Mouse (Mus musculus) heart, embryonic 11.5 days (tissue): ENCODE results near the gene Ddx39. TPM values are rescaled to one million over a fixed set of nuclear protein-coding genes. Genes with fewer than 3 reads are reported as not detected.
A peak's percentile ranks its signal among the peaks of the same experiment; 100 is the strongest.

ENCODE experiments used
- ATAC-seq: fragments of 200-750 bp; cut with Nextera tagmentation; replicated peaks from 2 replicates; pipeline ENCODE4 v1.8.0; 2017; ENCODE audit warnings: moderate library complexity; ENCODE audit not compliant: insufficient number of reproducible peaks, low FRiP score, low TSS enrichment
- H3K27ac ChIP-seq: fragments of 300-500 bp; sonication (generic); 2 replicates; pipeline ENCODE4 v1.5.1; 2014; ENCODE audit warnings: mild to moderate bottlenecking, low read depth, low read length
- H3K27me3 ChIP-seq: fragments of 300-500 bp; sonication (generic); 2 replicates; pipeline ENCODE4 v1.6.1; 2014; ENCODE audit warnings: mild to moderate bottlenecking, low read length, mixed read lengths; ENCODE audit not compliant: control insufficient read depth, insufficient read depth
- H3K36me3 ChIP-seq: fragments of 300-500 bp; sonication (generic); 2 replicates; pipeline ENCODE4 v1.6.1; 2014; ENCODE audit warnings: mild to moderate bottlenecking, low read length, moderate library complexity, mixed read lengths; ENCODE audit not compliant: control insufficient read depth, insufficient read depth
- H3K4me1 ChIP-seq: fragments of 300-500 bp; sonication (generic); 2 replicates; pipeline ENCODE4 v1.6.1; 2014; ENCODE audit warnings: low read length; ENCODE audit not compliant: control insufficient read depth, insufficient read depth
- H3K4me2 ChIP-seq: fragments of 300-500 bp; sonication (generic); 2 replicates; pipeline ENCODE4 v1.6.1; 2014; ENCODE audit warnings: mild to moderate bottlenecking, moderate library complexity
- H3K4me3 ChIP-seq: fragments of 300-500 bp; sonication (generic); 2 replicates; pipeline ENCODE4 v1.5.1; 2014; ENCODE audit warnings: low read depth, low read length
- H3K9ac ChIP-seq: fragments of 300-500 bp; sonication (generic); 2 replicates; pipeline ENCODE4 v1.6.1; 2014; ENCODE audit warnings: mild to moderate bottlenecking, low read depth, low read length, moderate library complexity
- H3K9me3 ChIP-seq: fragments of 300-500 bp; sonication (generic); replicated peaks from 2 replicates; pipeline ENCODE4 v1.6.1; 2016; ENCODE audit warnings: low read length; ENCODE audit not compliant: control insufficient read depth
- WGBS: fragments of 180-500 bp; shearing (Covaris S2); extraction: QIAGEN DNeasy Blood & Tissue Kit; methylation state at CpG from one replicate; pipeline ENCODE4 v1.1.7; 2014; ENCODE audit not compliant: insufficient replicate concordance; 5-methylcytosine and 5-hydroxymethylcytosine counted together
- polyA plus RNA-seq: library from polyadenylated mRNA; unstranded; fragments of >200 nt; fragmentation: Nextera tagmentation; extraction: Ambion mirVana; gene quantifications from 2 replicates; pipeline ENCODE4 v1.2.1, GENCODE M21; 2014

Gene Ddx39
- polyA plus RNA-seq, 1 experiment from 2014 or later: 143 TPM

DNA sequence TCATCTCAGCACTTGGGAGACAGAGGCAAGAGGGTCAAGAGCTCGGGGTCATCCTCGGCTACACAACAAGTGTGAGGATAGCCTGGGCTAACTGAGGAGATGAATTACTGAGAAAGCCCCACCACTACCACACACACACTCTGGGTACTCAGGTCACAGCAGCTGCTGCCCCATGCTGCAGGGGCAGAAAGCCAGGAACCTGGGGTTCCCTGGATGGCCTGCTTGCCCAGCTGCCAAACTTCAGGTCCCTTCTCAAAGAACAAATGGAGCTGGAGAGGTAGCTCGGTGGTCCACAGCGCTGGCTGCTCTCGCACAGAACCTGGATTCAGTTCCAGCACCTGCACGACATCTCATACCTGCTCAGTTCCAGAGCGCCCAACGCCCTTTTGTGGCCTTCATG lies 49.1 kb downstream of the Ddx39 start:
- 94% methylated on average over 8 of the region's 8 CpGs for WGBS
- Histone ChIP-seq H3K9me3 (no peaks in the 10 kb centered on the region; the same call in 1 of the 2 replicates), H3K4me2 (no peak overlapping the region), H3K9ac (no peak overlapping the region), H3K4me1 (no peaks in the 10 kb centered on the region), H3K36me3 (no peaks in the 10 kb centered on the region), H3K4me3 (no peak overlapping the region), H3K27me3 (no peaks in the 10 kb centered on the region), H3K27ac (no peak overlapping the region)
- ATAC-seq: no peak

DNA sequence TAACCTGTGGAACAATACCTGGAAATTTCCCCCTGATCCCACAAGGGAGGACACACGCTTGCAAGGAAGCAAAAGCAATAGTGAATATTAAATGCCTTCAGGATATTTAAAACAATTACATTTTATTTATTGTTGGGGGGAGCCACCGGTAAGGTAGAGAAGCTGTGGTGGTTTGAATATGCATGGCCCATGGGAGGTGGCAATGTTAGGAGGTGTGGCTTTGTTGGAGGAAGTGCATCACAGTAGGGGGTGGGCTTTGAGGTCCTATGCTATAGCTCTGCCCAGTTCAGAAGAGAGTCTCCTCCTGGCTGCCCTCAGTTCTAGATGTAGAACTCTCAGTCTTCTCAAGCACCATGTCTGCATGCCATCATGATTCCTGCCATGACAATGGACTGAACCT lies 49.7 kb downstream of the Ddx39 start:
- ATAC-seq: no peak
- H3K4me1 ChIP-seq: no peaks in the 10 kb centered on the region
- H3K9me3 ChIP-seq: no peaks in the 10 kb centered on the region; the same call in 1 of the 2 replicates
- WGBS: 76% methylated on average over 2 of the region's 2 CpGs
- H3K27me3 ChIP-seq: no peaks in the 10 kb centered on the region
- H3K27ac ChIP-seq: no peak overlapping the region
- no peak overlapping the region for H3K9ac ChIP-seq
- H3K4me3 ChIP-seq: no peak overlapping the region
- no peaks in the 10 kb centered on the region for H3K36me3 ChIP-seq
- no peak overlapping the region for H3K4me2 ChIP-seq

- no peak for ATAC-seq
- no peak overlapping the region for H3K4me2 ChIP-seq
- no peak overlapping the region for H3K4me3 ChIP-seq
- no peak overlapping the region for H3K9ac ChIP-seq
- H3K27me3 ChIP-seq: no peaks in the 10 kb centered on the region
- H3K27ac ChIP-seq: no peak overlapping the region
- H3K9me3 ChIP-seq: no peaks in the 10 kb centered on the region; the same call in 1 of the 2 replicates
- no peaks in the 10 kb centered on the region for H3K36me3 ChIP-seq
- H3K4me1 ChIP-seq: no peaks in the 10 kb centered on the region
Observed at GRCm38 (mm10) chr8:83765663-83766062, 50.7 kb downstream of the Ddx39 start.

GRCm38 (mm10) chr8:83767442-83767841 lies 52.5 kb downstream of the Ddx39 start:
- Histone ChIP-seq H3K36me3 (no peaks in the 10 kb centered on the region), H3K9ac (no peak overlapping the region), H3K27me3 (no peaks in the 10 kb centered on the region), H3K27ac (no peak overlapping the region), H3K4me2 (no peak overlapping the region), H3K4me3 (no peak overlapping the region), H3K4me1 (no peaks in the 10 kb centered on the region), H3K9me3 (no peaks in the 10 kb centered on the region; the same call in 1 of the 2 replicates)
- WGBS: 84% methylated on average over 4 of the region's 4 CpGs
- no peak for ATAC-seq

- H3K27ac ChIP-seq: no peak overlapping the region
- H3K9ac ChIP-seq: no peak overlapping the region
- no peaks in the 10 kb centered on the region for H3K36me3 ChIP-seq
- H3K4me3 ChIP-seq: no peak overlapping the region
- no peak for ATAC-seq
- no peaks in the 10 kb centered on the region for H3K4me1 ChIP-seq
- H3K27me3 ChIP-seq: no peaks in the 10 kb centered on the region
- no peak overlapping the region for H3K4me2 ChIP-seq
- H3K9me3 ChIP-seq: no peaks in the 10 kb centered on the region; the same call in 1 of the 2 replicates
- WGBS: 29% methylated on average over 5 of the region's 5 CpGs
Observed at GRCm38 (mm10) chr8:83768526-83768925, 53.5 kb downstream of the Ddx39 start.

DNA sequence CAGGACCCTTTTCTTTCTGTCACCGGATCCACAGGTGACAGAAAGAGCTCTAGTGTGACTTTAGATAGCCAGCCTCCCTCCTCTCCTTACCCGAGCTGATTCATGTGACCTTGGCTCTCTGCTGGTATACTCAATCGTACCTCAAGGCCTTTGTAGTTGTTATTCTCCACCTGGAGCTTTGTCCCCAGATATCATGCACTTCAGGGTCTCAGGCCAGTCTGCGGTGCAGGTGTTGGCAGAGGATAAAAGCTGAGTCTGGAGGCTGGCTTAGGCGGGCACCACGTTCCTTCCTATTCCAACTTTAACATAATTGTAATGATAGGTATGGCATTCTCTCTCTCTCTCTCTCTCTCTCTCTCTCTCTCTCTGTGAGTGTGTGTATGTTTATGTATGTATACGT lies 54.7 kb downstream of the Ddx39 start:
- Histone ChIP-seq H3K36me3 (no peaks in the 10 kb centered on the region), H3K4me3 (no peak overlapping the region), H3K27ac (no peak overlapping the region), H3K9ac (no peak overlapping the region), H3K4me1 (no peaks in the 10 kb centered on the region), H3K4me2 (no peak overlapping the region), H3K9me3 (no peaks in the 10 kb centered on the region; the same call in 1 of the 2 replicates), H3K27me3 (no peaks in the 10 kb centered on the region)
- WGBS: 66% methylated on average over 7 of the region's 7 CpGs
- no peak for ATAC-seq

DNA sequence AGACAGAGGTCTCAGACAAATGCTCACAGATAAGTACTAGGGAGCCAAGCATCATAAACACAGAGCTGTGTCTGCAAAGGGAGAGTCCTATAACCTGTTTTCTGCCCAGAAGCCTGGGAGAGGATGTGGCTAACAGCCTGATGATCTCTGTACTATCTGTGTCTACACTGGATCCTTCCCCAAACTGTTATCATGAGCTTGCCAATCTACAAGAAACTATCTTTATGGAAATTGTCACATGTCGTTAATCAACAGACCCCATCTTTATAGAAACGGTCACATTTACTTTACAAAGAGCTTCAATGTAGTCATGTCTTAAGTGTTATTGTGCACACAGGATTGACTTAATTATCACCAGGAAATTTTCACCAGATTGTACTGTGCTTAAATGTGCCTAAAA lies 55.7 kb downstream of the Ddx39 start:
- Histone ChIP-seq H3K27me3 (no peaks in the 10 kb centered on the region), H3K27ac (no peak overlapping the region), H3K36me3 (no peaks in the 10 kb centered on the region), H3K9ac (no peak overlapping the region), H3K4me1 (no peaks in the 10 kb centered on the region), H3K9me3 (no peaks in the 10 kb centered on the region; the same call in 1 of the 2 replicates), H3K4me3 (no peak overlapping the region), H3K4me2 (no peak overlapping the region)
- ATAC-seq: no peak
- WGBS: 78% methylated on average over 2 of the region's 2 CpGs

- Histone ChIP-seq H3K4me2 (no peak overlapping the region), H3K36me3 (no peaks in the 10 kb centered on the region), H3K27ac (no peak overlapping the region), H3K4me1 (no peaks in the 10 kb centered on the region), H3K4me3 (no peak overlapping the region), H3K27me3 (no peaks in the 10 kb centered on the region), H3K9ac (no peak overlapping the region), H3K9me3 (no peaks in the 10 kb centered on the region)
- WGBS: 38% methylated on average over 4 of the region's 4 CpGs
- no peak for ATAC-seq
Observed at GRCm38 (mm10) chr8:83771791-83772190, 56.8 kb downstream of the Ddx39 start.

GRCm38 (mm10) chr8:83772701-83773451 lies 57.9 kb downstream of the Ddx39 start:
- WGBS: 5% methylated on average over 25 of the region's 25 CpGs
- peak overlapping the region; percentile 35; the same call in 1 of the 2 replicates for H3K27ac ChIP-seq

More at GRCm38 (mm10) chr8:83772701-83773451, 57.9 kb downstream of the Ddx39 start:
- Histone ChIP-seq H3K27me3 (no peaks in the 10 kb centered on the region), H3K36me3 (no peaks in the 10 kb centered on the region), H3K4me2 (peak overlapping the region; percentile 80), H3K4me3 (peak overlapping the region; percentile 50), H3K9me3 (no peaks in the 10 kb centered on the region), H3K9ac (peak overlapping the region; percentile 56; the same call in 1 of the 2 replicates), H3K4me1 (no peaks in the 10 kb centered on the region)
- ATAC-seq: peak; percentile 47; the same call in 1 of the 2 replicates
